Mouse (Mus musculus) midbrain, embryonic 15.5 days (tissue): Measurements from ENCODE around the gene Lrriq1. TPM values are rescaled to one million over a fixed set of nuclear protein-coding genes. Genes with fewer than 3 reads are reported as not detected.

Source experiments
- ATAC-seq: fragments of 200-750 bp; cut with Nextera tagmentation; replicated peaks from 2 replicates; pipeline ENCODE4 v1.8.0; 2017; ENCODE audit warnings: moderate TSS enrichment
- H3K27ac ChIP-seq: fragments of 300-500 bp; sonication (generic); 2 replicates; pipeline ENCODE4 v1.5.1; 2015; ENCODE audit warnings: mild to moderate bottlenecking, inconsistent platforms
- H3K27me3 ChIP-seq: fragments of 300-500 bp; sonication (generic); replicated peaks from 2 replicates; pipeline ENCODE4 v1.6.1; 2015; ENCODE audit warnings: inconsistent platforms
- H3K36me3 ChIP-seq: fragments of 300-500 bp; sonication (generic); replicated peaks from 2 replicates; pipeline ENCODE4 v1.6.1; 2015; ENCODE audit warnings: inconsistent platforms
- H3K4me1 ChIP-seq: fragments of 300-500 bp; sonication (generic); 2 replicates; pipeline ENCODE4 v1.6.1; 2015; ENCODE audit warnings: inconsistent platforms
- H3K4me2 ChIP-seq: fragments of 300-500 bp; sonication (generic); 2 replicates; pipeline ENCODE4 v1.6.1; 2015; ENCODE audit warnings: inconsistent platforms, mild to moderate bottlenecking, moderate library complexity
- H3K4me3 ChIP-seq: fragments of 300-500 bp; sonication (generic); 2 replicates; pipeline ENCODE4 v1.5.1; 2015; ENCODE audit warnings: mild to moderate bottlenecking, inconsistent platforms
- H3K9ac ChIP-seq: fragments of 300-500 bp; sonication (generic); 2 replicates; pipeline ENCODE4 v1.6.1; 2015; ENCODE audit warnings: mild to moderate bottlenecking, inconsistent platforms
- H3K9me3 ChIP-seq: fragments of 300-500 bp; sonication (generic); 2 replicates; pipeline ENCODE4 v1.6.1; 2016; ENCODE audit warnings: inconsistent platforms
- WGBS: fragments of 180-500 bp; shearing (Covaris S2); methylation state at CpG from one replicate; pipeline ENCODE4 v1.1.7; 2015; ENCODE audit warnings: mixed read lengths; 5-methylcytosine and 5-hydroxymethylcytosine counted together
- polyA plus RNA-seq: library from polyadenylated mRNA; unstranded; fragments of >200 nt; fragmentation: Nextera tagmentation; extraction: Ambion mirVana; gene quantifications from 2 replicates; pipeline ENCODE4 v1.2.1, GENCODE M21; 2015

Lrriq1 gene
- polyA plus RNA-seq, 1 experiment from 2014 or later = 4.0 TPM

GRCm38 (mm10) chr10:103108090-103108489 is 128.0 kb downstream of the Lrriq1 start:
- Histone ChIP-seq H3K9me3 (no peaks in the 10 kb centered on the region), H3K9ac (no peak overlapping the region), H3K36me3 (no peaks in the 10 kb centered on the region), H3K27ac (no peak overlapping the region), H3K4me2 (no peak overlapping the region), H3K4me3 (no peak overlapping the region), H3K4me1 (no peaks in the 10 kb centered on the region), H3K27me3 (no peaks in the 10 kb centered on the region)
- 92% methylated on average over 2 of the region's 2 CpGs for WGBS
- no peak for ATAC-seq

DNA sequence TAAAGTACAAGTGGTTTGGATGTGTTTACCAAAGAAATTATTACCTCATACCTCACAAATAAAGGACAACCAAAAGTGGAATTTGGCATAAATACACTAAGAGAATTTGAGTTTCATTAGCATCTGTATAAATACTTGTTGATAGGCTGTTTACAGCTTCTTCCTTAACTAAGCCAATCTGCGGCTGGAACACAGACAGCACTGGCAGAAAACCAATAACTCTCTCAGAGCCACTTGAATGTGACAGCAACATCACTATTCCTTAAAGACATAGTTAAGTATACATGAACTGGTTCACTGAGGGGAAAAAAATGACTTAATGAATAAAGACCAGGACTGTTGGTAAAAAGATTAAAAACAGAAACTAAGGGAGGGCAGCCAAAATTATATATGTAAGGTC is 150.0 kb downstream of the Lrriq1 start:
- WGBS = 64% methylated on average over 1 of the region's 1 CpGs

DNA sequence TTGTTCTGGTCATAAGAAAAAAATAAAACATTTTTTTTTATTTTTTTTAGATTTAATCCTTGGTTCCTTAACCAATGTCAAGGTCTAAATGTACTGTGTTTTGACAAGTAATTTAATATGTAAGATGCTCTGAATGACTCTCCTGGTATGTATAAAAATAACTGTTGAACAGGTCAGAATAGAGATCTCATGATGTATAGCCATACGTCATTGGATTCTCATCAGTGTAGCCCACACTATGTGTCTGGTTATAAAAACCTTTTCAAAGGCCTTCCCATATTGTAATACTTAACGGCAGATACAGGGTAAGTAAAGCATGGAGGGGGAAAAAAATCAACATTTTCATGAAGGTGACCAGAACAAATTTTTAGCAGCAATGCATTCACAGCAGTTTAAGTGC is 186.5 kb downstream of the Lrriq1 start:
- Histone ChIP-seq H3K4me1 (no peaks in the 10 kb centered on the region), H3K36me3 (no peaks in the 10 kb centered on the region), H3K27ac (no peak overlapping the region), H3K4me2 (no peak overlapping the region), H3K9me3 (no peaks in the 10 kb centered on the region), H3K27me3 (no peaks in the 10 kb centered on the region), H3K4me3 (no peak overlapping the region), H3K9ac (no peak overlapping the region)
- ATAC-seq = no peak
- 94% methylated on average over 2 of the region's 2 CpGs for WGBS

More for the DNA sequence above, 150.0 kb downstream of the Lrriq1 start:
- Histone ChIP-seq H3K4me2 (no peak overlapping the region), H3K27me3 (no peaks in the 10 kb centered on the region), H3K4me1 (no peaks in the 10 kb centered on the region), H3K4me3 (no peak overlapping the region), H3K9me3 (no peaks in the 10 kb centered on the region), H3K36me3 (no peaks in the 10 kb centered on the region), H3K9ac (no peak overlapping the region), H3K27ac (no peak overlapping the region)
- ATAC-seq = no peak

DNA sequence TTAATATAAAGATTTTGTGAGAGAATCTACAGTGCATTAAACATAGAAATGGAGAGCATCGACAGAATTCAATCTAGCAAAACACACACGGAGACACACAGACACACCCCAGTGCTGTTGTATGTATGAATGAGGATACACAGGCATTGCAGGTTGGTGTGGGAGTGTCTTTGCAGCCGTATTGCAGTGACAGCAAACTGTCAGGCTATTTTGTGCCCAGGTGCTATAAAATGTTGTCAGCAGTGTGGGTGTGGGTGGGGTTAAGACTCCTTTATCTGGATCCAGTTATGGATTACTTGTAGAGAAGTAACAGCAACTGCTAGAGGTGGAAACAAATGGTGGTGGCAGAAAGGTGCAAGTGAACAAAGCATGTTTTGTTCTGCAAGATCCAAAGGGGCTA is 189.5 kb downstream of the Lrriq1 start:
- Histone ChIP-seq H3K4me1 (no peaks in the 10 kb centered on the region), H3K27ac (no peak overlapping the region), H3K4me3 (no peak overlapping the region), H3K36me3 (no peaks in the 10 kb centered on the region), H3K27me3 (no peaks in the 10 kb centered on the region), H3K9ac (no peak overlapping the region), H3K9me3 (no peaks in the 10 kb centered on the region), H3K4me2 (no peak overlapping the region)
- ATAC-seq = no peak
- 76% methylated on average over 3 of the region's 3 CpGs for WGBS

- H3K4me1 ChIP-seq = no peaks in the 10 kb centered on the region
- no peak for ATAC-seq
- H3K27me3 ChIP-seq = no peaks in the 10 kb centered on the region
- no peaks in the 10 kb centered on the region for H3K36me3 ChIP-seq
- no peaks in the 10 kb centered on the region for H3K9me3 ChIP-seq
- 67% methylated on average over 2 of the region's 2 CpGs for WGBS
- H3K4me3 ChIP-seq = no peak overlapping the region
- H3K4me2 ChIP-seq = no peak overlapping the region
- H3K27ac ChIP-seq = no peak overlapping the region
- no peak overlapping the region for H3K9ac ChIP-seq
Measured at GRCm38 (mm10) chr10:103045019-103045418, 191.1 kb downstream of the Lrriq1 start.

GRCm38 (mm10) chr10:103035002-103035640 is 201.0 kb downstream of the Lrriq1 start:
- Histone ChIP-seq H3K36me3 (no peaks in the 10 kb centered on the region), H3K9ac (no peak overlapping the region), H3K4me3 (no peak overlapping the region), H3K27ac (no peak overlapping the region), H3K9me3 (no peaks in the 10 kb centered on the region), H3K27me3 (peaks cover 51% of the 10 kb centered on the region), H3K4me2 (no peak overlapping the region), H3K4me1 (peaks cover 1% of the 10 kb centered on the region; the same call in 1 of the 2 replicates)
- ATAC-seq = no peak
- 2% methylated on average over 14 of the region's 14 CpGs for WGBS

DNA sequence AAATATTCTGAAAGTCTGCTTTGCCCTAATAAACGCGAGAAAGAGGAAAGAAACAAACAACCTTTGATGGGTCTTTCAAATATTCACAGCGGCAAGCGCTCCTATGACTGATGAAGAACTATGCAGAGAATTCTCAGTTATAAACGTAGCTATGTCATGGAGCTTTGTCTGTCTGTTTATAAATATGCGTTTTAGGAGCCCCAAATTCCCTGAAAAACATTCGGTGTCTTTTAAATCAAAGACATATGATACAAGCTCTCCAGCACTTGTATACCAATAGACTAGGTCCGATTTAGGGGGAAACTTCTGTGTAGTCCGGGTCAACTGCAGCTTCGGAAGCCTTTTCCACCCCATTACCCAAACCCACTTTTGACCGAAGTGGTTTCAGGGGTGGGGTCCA is 205.2 kb downstream of the Lrriq1 start:
- Histone ChIP-seq H3K4me2 (no peak overlapping the region), H3K9me3 (no peaks in the 10 kb centered on the region), H3K27ac (no peak overlapping the region), H3K27me3 (peaks cover 65% of the 10 kb centered on the region), H3K9ac (no peak overlapping the region), H3K36me3 (no peaks in the 10 kb centered on the region), H3K4me3 (no peak overlapping the region), H3K4me1 (peaks cover 16% of the 10 kb centered on the region)
- ATAC-seq = no peak
- 4% methylated on average over 11 of the region's 11 CpGs for WGBS

- peaks cover 60% of the 10 kb centered on the region for H3K27me3 ChIP-seq
- ATAC-seq = 0 out of 2 replicates have a peak, but pooled peaks have one; percentile 12
- H3K27ac ChIP-seq = no peak within 1 kb of the TSS
- H3K4me2 ChIP-seq = no peak within 1 kb of the TSS
- H3K36me3 ChIP-seq = no peaks in the 10 kb centered on the region
- H3K9ac ChIP-seq = no peak within 1 kb of the TSS
- H3K9me3 ChIP-seq = no peaks in the 10 kb centered on the region
- peaks cover 16% of the 10 kb centered on the region for H3K4me1 ChIP-seq
- no peak within 1 kb of the TSS for H3K4me3 ChIP-seq
- WGBS = 2% methylated on average over 32 of the region's 32 CpGs
Measured at GRCm38 (mm10) chr10:103029730-103030490, 206.2 kb downstream of the Lrriq1 start, which contains the start of gene Alx1. Alx1 (minus strand) TSS chr10:103030215.

DNA sequence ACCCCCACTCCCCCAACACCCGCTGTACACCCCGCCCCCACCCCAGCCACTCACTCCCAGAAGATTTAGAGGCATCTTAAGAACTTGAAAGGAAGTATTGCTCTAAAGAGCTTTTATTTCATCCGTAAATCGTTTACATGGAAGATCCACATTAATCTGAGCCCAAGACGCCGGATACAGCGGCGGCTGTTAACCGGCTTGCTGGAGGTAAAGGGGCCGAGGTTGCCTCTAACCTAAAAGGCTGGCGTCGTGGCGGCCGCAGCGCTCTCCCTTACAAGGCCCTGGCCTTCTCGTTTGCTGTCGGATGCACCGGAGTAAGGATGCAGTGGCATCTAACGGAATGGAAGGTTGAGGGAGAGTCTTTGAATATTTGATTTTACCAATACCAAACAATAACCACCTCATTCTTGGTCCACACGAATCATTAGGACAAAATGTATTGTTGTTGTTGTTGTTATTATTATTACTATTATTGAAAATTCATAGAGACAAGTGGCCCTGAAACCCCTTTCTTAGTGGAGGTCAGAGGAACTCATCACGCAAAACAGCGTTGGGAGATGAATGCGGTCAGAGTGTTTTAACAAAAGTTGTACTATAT is 206.9 kb downstream of the Lrriq1 start:
- H3K27ac ChIP-seq = no peak overlapping the region
- 0 out of 2 replicates have a peak, but pooled peaks have one; percentile 12 for ATAC-seq
- H3K9me3 ChIP-seq = no peaks in the 10 kb centered on the region
- no peaks in the 10 kb centered on the region for H3K36me3 ChIP-seq
- under 1% methylated on average over 23 of the region's 23 CpGs for WGBS
- peaks cover 16% of the 10 kb centered on the region for H3K4me1 ChIP-seq
- peaks cover 54% of the 10 kb centered on the region for H3K27me3 ChIP-seq
- H3K9ac ChIP-seq = no peak overlapping the region
- H3K4me3 ChIP-seq = no peak overlapping the region
- no peak overlapping the region for H3K4me2 ChIP-seq

DNA sequence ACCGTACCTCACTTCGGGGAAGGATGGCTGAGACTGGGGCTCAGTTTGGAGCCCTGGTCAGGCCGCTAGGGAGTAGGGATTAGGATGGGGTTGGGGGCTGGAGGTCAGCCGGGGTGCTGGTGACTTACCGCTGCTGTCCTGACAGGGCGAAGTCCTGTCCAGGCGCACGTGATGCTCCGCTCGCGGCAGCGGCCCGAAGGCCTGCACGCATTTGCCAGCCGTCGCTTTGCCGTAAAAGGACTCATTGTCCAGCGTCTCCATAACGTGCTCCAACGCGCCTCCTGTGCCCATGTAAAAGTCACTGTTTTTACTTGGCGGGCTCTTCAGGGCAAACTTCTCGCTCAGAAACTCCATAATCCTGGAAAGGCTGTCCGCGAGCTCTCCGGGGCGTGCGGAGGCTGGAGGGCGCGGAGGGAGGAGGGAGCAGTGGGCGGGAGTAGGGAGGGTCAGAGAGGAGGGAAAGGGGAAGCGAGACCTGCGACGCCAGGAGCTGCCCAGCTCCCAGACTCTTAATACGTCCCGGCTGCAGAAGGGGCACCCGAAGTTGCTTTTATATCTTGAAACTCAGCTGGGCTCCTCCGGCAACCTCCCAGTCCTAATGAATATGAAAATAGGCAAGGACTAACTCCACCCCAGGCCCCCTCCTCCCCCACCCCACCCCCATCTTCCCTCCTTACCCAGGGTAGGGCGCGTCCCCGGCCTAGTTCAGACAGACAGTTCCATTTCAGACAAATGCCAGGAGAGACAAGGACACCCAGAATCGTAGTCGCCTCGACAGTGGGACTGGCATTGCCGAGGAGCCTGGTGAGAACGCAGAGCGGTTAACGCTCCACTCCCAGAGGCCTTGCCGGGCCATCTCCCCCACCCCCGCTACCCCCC is 207.6 kb downstream of the Lrriq1 start:
- Histone ChIP-seq H3K4me1 (peaks cover 16% of the 10 kb centered on the region), H3K36me3 (no peaks in the 10 kb centered on the region), H3K9ac (no peak overlapping the region), H3K27ac (no peak overlapping the region), H3K4me2 (peak overlapping the region; percentile 40), H3K27me3 (peaks cover 56% of the 10 kb centered on the region), H3K9me3 (no peaks in the 10 kb centered on the region), H3K4me3 (peak overlapping the region; percentile 21)
- WGBS = under 1% methylated on average over 49 of the region's 50 CpGs
- ATAC-seq = peak; percentile 65

- H3K4me2 ChIP-seq = peak overlapping the region; percentile 40
- H3K27me3 ChIP-seq = peaks cover 52% of the 10 kb centered on the region
- WGBS = under 1% methylated on average over 15 of the region's 15 CpGs
- ATAC-seq = peak; percentile 21; the same call in 1 of the 2 replicates
- no peak overlapping the region for H3K27ac ChIP-seq
- H3K4me1 ChIP-seq = peaks cover 16% of the 10 kb centered on the region
- H3K36me3 ChIP-seq = no peaks in the 10 kb centered on the region
- peak overlapping the region; percentile 21 for H3K4me3 ChIP-seq
- no peaks in the 10 kb centered on the region for H3K9me3 ChIP-seq
- no peak overlapping the region for H3K9ac ChIP-seq
Measured at GRCm38 (mm10) chr10:103027931-103028252, 208.2 kb downstream of the Lrriq1 start.
